ENCODE assay signal across 10 mouse cellular contexts in the genomic region with DNA sequence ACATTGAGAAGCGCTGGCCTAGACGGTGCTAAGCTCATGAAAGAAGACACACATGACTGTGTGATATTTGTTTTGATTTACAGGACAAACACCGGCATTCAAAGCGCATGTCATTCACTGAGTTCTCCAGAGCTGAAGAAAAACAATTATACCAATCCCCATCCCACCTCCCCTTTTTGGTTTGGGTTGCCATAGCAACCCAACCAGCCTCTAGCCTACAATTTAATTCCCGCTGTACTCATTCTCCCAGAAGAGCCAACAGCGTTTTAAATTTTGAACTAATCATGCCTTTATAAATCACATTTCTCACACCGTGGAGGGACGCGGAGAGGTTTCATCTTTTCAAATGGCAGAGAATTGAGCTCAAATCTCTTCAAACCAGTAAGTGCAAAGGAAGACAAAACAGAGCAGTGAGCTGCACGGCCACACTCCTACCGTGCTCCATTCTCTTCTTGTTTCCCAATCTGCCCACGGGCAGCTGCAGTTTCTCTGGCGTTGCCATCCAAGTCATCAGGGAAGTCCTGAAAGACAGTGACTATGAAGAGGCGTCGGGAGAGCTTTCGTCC. TPM values are rescaled to one million over a fixed set of nuclear protein-coding genes. Genes with fewer than 3 reads are reported as not detected.
DNase-seq lines count a peak whose midpoint lies in the region; ATAC-seq and TF ChIP-seq lines count a peak whose summit lies in the region.
"Had no signal": no experiment of that assay in that cellular context is flagged by ENCODE, and none has a peak within 500 bp of the region (broad histone marks: within the 10 kb centered on the region; RNA-seq: fewer than 3 reads in every experiment).

No protein-coding gene starts in this region.

- peak overlapping the region; percentile 51 for H3K4me2 ChIP-seq in forebrain, embryonic 15.5 days (replicated peaks)
- H3K4me2 ChIP-seq: heart, embryonic 15.5 days; limb, embryonic 12.5 days had no signal

- peak; percentile 55 for DNase-seq in embryo, embryonic 10.5 days (ENCODE audit: low spot score)
- peak; percentile 49 to 62 for DNase-seq in layer of hippocampus, postnatal 14 days (ENCODE audit: low spot score in 2 of 2)
- no peak for DNase-seq in thymus, postnatal 10 days (ENCODE audit: low spot score in 2 of 2)
- no peak for DNase-seq in spleen, postnatal 10 days (ENCODE audit: low spot score in 2 of 2)
- no peak for DNase-seq in thymus, postnatal 36 days

- ATAC-seq in forebrain, embryonic 15.5 days (replicated peaks), result peak; percentile 87

- TF ChIP-seq POLR2A in olfactory bulb, adult 2 months (IDR thresholded peaks at IDR 0.05; ENCODE audit: insufficient read depth, low read depth, low read length), result no peak

- 4% methylated on average over 16 of the region's 16 CpGs for WGBS in forebrain, embryonic 15.5 days
- 11% methylated on average over 16 of the region's 16 CpGs for WGBS in olfactory bulb, adult 2 months

- TF ChIP-seq CTCF in olfactory bulb, adult 2 months (IDR thresholded peaks at IDR 0.05; ENCODE audit: insufficient read depth, low read depth, low read length), result no peak

- no peaks in the 10 kb centered on the region for H3K9me3 ChIP-seq in forebrain, embryonic 15.5 days
- H3K9me3 ChIP-seq: heart, embryonic 15.5 days; limb, embryonic 12.5 days had no signal

- H3K4me3 ChIP-seq in forebrain, embryonic 15.5 days, result peak overlapping the region; percentile 38
- peak overlapping the region; percentile 22 for H3K4me3 ChIP-seq in olfactory bulb, adult 2 months (ENCODE audit: insufficient read depth, low read depth, low read length)
- H3K4me3 ChIP-seq: heart, embryonic 15.5 days; limb, embryonic 12.5 days had no signal

- no peaks in the 10 kb centered on the region for H3K36me3 ChIP-seq in forebrain, embryonic 15.5 days
- H3K36me3 ChIP-seq: heart, embryonic 15.5 days; limb, embryonic 12.5 days had no signal

- H3K27me3 ChIP-seq in forebrain, embryonic 15.5 days, result no peaks in the 10 kb centered on the region
- H3K27me3 ChIP-seq: heart, embryonic 15.5 days; limb, embryonic 12.5 days had no signal

- peak overlapping the region; percentile 32; the same call in 1 of the 2 replicates for H3K9ac ChIP-seq in forebrain, embryonic 15.5 days (replicated peaks)
- H3K9ac ChIP-seq: heart, embryonic 15.5 days; limb, embryonic 12.5 days had no signal

- peaks cover 17% of the 10 kb centered on the region for H3K4me1 ChIP-seq in forebrain, embryonic 15.5 days
- H3K4me1 ChIP-seq in olfactory bulb, adult 2 months (ENCODE audit: control insufficient read depth, insufficient read depth, low read length), result peaks cover 6% of the 10 kb centered on the region
- H3K4me1 ChIP-seq: heart, embryonic 15.5 days; limb, embryonic 12.5 days had no signal

- H3K27ac ChIP-seq in forebrain, embryonic 15.5 days (replicated peaks), result peak overlapping the region; percentile 87
- peak overlapping the region; percentile 53 for H3K27ac ChIP-seq in olfactory bulb, adult 2 months (ENCODE audit: insufficient read depth, low read depth, low read length)
- H3K27ac ChIP-seq: heart, embryonic 15.5 days; limb, embryonic 12.5 days; stomach, postnatal 0 days had no signal

RNA-seq across cellular contexts. Expression of a gene that starts 6.5 kb away (rescaled TPM):
- polyA plus RNA-seq in forebrain, embryonic 15.5 days (2015; fragmentation: Nextera tagmentation; extraction: Ambion mirVana), result 3.0 and 4.0 TPM in 2 replicates
- 1 to 10 TPM in 1 of 2 experiments, under 1 TPM in 1; 0.86 to 1.5 TPM for total RNA-seq in layer of hippocampus, postnatal 14 days (2021)
- polyA plus RNA-seq in olfactory bulb, adult 2 months (2012; ENCODE audit: insufficient read depth, insufficient read length, low replicate concordance, missing spikeins), result not detected in 2 replicates

RNA-seq across cellular contexts. Expression of a gene that starts 18.8 kb away (rescaled TPM):
- polyA plus RNA-seq in forebrain, embryonic 15.5 days (2015; fragmentation: Nextera tagmentation; extraction: Ambion mirVana), result 23.6 and 23.7 TPM in 2 replicates
- total RNA-seq in layer of hippocampus, postnatal 14 days (2021), result 10 to 100 TPM; 38.0 to 40.3 TPM
- polyA plus RNA-seq in olfactory bulb, adult 2 months (2012; ENCODE audit: insufficient read depth, insufficient read length, low replicate concordance, missing spikeins), result not detected in 2 replicates

RNA-seq across cellular contexts. Expression of a gene that starts 35.9 kb away (rescaled TPM):
- polyA plus RNA-seq in forebrain, embryonic 15.5 days (2015; fragmentation: Nextera tagmentation; extraction: Ambion mirVana), result 3.3 and 3.7 TPM in 2 replicates
- total RNA-seq in layer of hippocampus, postnatal 14 days (2021), result 1 to 10 TPM; 6.0 to 6.3 TPM
- 261 TPM in 1 of 2 replicates, not detected in the other for polyA plus RNA-seq in olfactory bulb, adult 2 months (2012; ENCODE audit: insufficient read depth, insufficient read length, low replicate concordance, missing spikeins)

RNA-seq across cellular contexts. Expression of a gene that starts 36.2 kb away (rescaled TPM):
- polyA plus RNA-seq in forebrain, embryonic 15.5 days (2015; fragmentation: Nextera tagmentation; extraction: Ambion mirVana), result 43.4 and 46.8 TPM in 2 replicates
- 10 to 100 TPM; 44.0 to 47.7 TPM for total RNA-seq in layer of hippocampus, postnatal 14 days (2021)
- polyA plus RNA-seq in olfactory bulb, adult 2 months (2012; ENCODE audit: insufficient read depth, insufficient read length, low replicate concordance, missing spikeins), result not detected in 2 replicates

RNA-seq across cellular contexts. Expression of a gene that starts 47.6 kb away (rescaled TPM):
- 10.2 and 11.3 TPM in 2 replicates for polyA plus RNA-seq in forebrain, embryonic 15.5 days (2015; fragmentation: Nextera tagmentation; extraction: Ambion mirVana)
- 1 to 10 TPM; 4.8 to 5.7 TPM for total RNA-seq in layer of hippocampus, postnatal 14 days (2021)
- not detected in 2 replicates for polyA plus RNA-seq in olfactory bulb, adult 2 months (2012; ENCODE audit: insufficient read depth, insufficient read length, low replicate concordance, missing spikeins)

Comparison
In these comparisons a context has a peak if more than half of its experiments do, and no peak if none do; other contexts are left out.
1. DNase-seq: peak in embryo, embryonic 10.5 days (single experiment) and layer of hippocampus, postnatal 14 days (2 of 2); none in thymus, postnatal 10 days (0 of 2), spleen, postnatal 10 days (0 of 2) and thymus, postnatal 36 days (0 of 2).
2. RNA of a gene that starts 35.9 kb away (polyA plus RNA-seq): 261 TPM in olfactory bulb, adult 2 months; 3.3 to 3.7 TPM in forebrain, embryonic 15.5 days; every median in the first group is over 10 times any median in the second.